Mouse (Mus musculus): ENCODE results near the gene Asgr1. TPM values are rescaled to one million over a fixed set of nuclear protein-coding genes. Genes with fewer than 3 reads are reported as not detected.
"Not testable (repeated sequence)": the region's sequence is repeated elsewhere in the genome, so short reads cannot be mapped to it uniquely, and the experiment has no call there.

The Asgr1 gene
- polyA plus RNA-seq, 1 experiment from 2014 or later: 0.75 TPM

- Histone ChIP-seq H3K4me2 (no peak overlapping the region), H3K4me3 (replicated peaks) (no peak overlapping the region), H3K9me3 (no peaks in the 10 kb centered on the region), H3K27me3 (no peaks in the 10 kb centered on the region; the same call in 1 of the 2 replicates), H3K27ac (no peak overlapping the region), H3K9ac (no peak overlapping the region), H3K4me1 (peaks cover 3% of the 10 kb centered on the region; the same call in 1 of the 2 replicates), H3K36me3 (replicated peaks) (peaks cover 12% of the 10 kb centered on the region)
- 73% methylated on average over 6 of the region's 6 CpGs for WGBS
- ATAC-seq (ENCODE audit: low FRiP score): no peak
Observed at GRCm38 (mm10) chr11:70049366-70049765, 4.5 kb upstream of the Asgr1 start.

DNA sequence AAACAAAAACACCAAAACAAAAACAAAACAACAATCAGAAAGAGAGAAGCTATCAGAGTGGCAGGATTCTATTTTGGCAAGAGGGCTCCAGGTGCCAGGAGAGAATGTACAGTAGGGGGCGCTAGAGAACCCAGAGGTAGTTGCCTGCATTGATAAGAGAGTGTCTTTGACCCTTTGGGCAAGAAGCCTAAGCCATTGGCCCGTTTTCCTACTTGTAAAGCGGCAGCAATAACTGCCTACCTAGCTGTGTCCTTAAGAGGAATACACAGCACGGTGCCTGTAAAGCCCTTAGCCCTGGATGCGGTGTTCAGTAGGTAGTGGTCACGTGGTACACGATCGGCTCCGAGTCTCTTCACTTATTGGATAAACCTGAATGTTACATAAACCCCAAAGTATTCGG is 4.1 kb upstream of the Asgr1 start:
- Histone ChIP-seq H3K9me3 (no peaks in the 10 kb centered on the region), H3K36me3 (replicated peaks) (peaks cover 7% of the 10 kb centered on the region), H3K9ac (no peak overlapping the region), H3K27ac (no peak overlapping the region), H3K4me1 (no peaks in the 10 kb centered on the region; the same call in 1 of the 2 replicates), H3K27me3 (no peaks in the 10 kb centered on the region; the same call in 1 of the 2 replicates), H3K4me3 (replicated peaks) (no peak overlapping the region), H3K4me2 (no peak overlapping the region)
- ATAC-seq (ENCODE audit: low FRiP score): no peak
- WGBS: 68% methylated on average over 10 of the region's 10 CpGs

GRCm38 (mm10) chr11:70053156-70053555 is 729 bp upstream of the Asgr1 start:
- H3K4me1 ChIP-seq: peaks cover 10% of the 10 kb centered on the region
- ATAC-seq (ENCODE audit: low FRiP score): no peak
- H3K27ac ChIP-seq: no peak overlapping the region
- H3K4me2 ChIP-seq: no peak overlapping the region
- H3K27me3 ChIP-seq: no peaks in the 10 kb centered on the region; the same call in 1 of the 2 replicates
- 78% methylated on average over 7 of the region's 7 CpGs for WGBS
- no peaks in the 10 kb centered on the region for H3K9me3 ChIP-seq
- no peaks in the 10 kb centered on the region for H3K36me3 ChIP-seq (replicated peaks)
- no peak overlapping the region for H3K9ac ChIP-seq
- no peak overlapping the region for H3K4me3 ChIP-seq (replicated peaks)

- Histone ChIP-seq H3K4me3 (replicated peaks) (no peak overlapping the region), H3K4me2 (peak overlapping the region; percentile 29), H3K27me3 (no peaks in the 10 kb centered on the region), H3K4me1 (peaks cover 10% of the 10 kb centered on the region), H3K9ac (no peak overlapping the region), H3K9me3 (no peaks in the 10 kb centered on the region), H3K27ac (no peak overlapping the region), H3K36me3 (replicated peaks) (no peaks in the 10 kb centered on the region)
- WGBS: 29% methylated on average over 17 of the region's 18 CpGs
- no peak; the same call in 1 of the 2 replicates for ATAC-seq (ENCODE audit: low FRiP score)
Observed at GRCm38 (mm10) chr11:70055618-70056214, 1.8 kb downstream of the Asgr1 start.

GRCm38 (mm10) chr11:70057805-70058204 is 3.9 kb downstream of the Asgr1 start:
- no peak overlapping the region for H3K27ac ChIP-seq
- H3K9me3 ChIP-seq: no peaks in the 10 kb centered on the region
- 85% methylated on average over 9 of the region's 9 CpGs for WGBS
- no peak for ATAC-seq (ENCODE audit: low FRiP score)
- H3K36me3 ChIP-seq (replicated peaks): no peaks in the 10 kb centered on the region
- H3K4me2 ChIP-seq: no peak overlapping the region
- H3K27me3 ChIP-seq: no peaks in the 10 kb centered on the region
- no peak overlapping the region for H3K9ac ChIP-seq
- peaks cover 10% of the 10 kb centered on the region for H3K4me1 ChIP-seq
- no peak overlapping the region for H3K4me3 ChIP-seq (replicated peaks)

GRCm38 (mm10) chr11:70059930-70060329 is 6.0 kb downstream of the Asgr1 start:
- H3K4me3 ChIP-seq (replicated peaks): no peak overlapping the region
- H3K27ac ChIP-seq: no peak overlapping the region
- peaks cover 10% of the 10 kb centered on the region for H3K4me1 ChIP-seq
- no peak for ATAC-seq (ENCODE audit: low FRiP score)
- no peaks in the 10 kb centered on the region for H3K27me3 ChIP-seq
- no peak overlapping the region for H3K9ac ChIP-seq
- H3K4me2 ChIP-seq: no peak overlapping the region
- 68% methylated on average over 6 of the region's 6 CpGs for WGBS
- H3K36me3 ChIP-seq (replicated peaks): no peaks in the 10 kb centered on the region
- H3K9me3 ChIP-seq: no peaks in the 10 kb centered on the region

- ATAC-seq (ENCODE audit: low FRiP score): no peak
- Histone ChIP-seq H3K9me3 (no peaks in the 10 kb centered on the region), H3K4me3 (replicated peaks) (no peak overlapping the region), H3K4me1 (peaks cover 4% of the 10 kb centered on the region; the same call in 1 of the 2 replicates), H3K36me3 (replicated peaks) (no peaks in the 10 kb centered on the region), H3K27ac (no peak overlapping the region), H3K4me2 (no peak overlapping the region), H3K27me3 (no peaks in the 10 kb centered on the region), H3K9ac (no peak overlapping the region)
- 70% methylated on average over 3 of the region's 3 CpGs for WGBS
Observed at GRCm38 (mm10) chr11:70063053-70063452, 9.2 kb downstream of the Asgr1 start.

DNA sequence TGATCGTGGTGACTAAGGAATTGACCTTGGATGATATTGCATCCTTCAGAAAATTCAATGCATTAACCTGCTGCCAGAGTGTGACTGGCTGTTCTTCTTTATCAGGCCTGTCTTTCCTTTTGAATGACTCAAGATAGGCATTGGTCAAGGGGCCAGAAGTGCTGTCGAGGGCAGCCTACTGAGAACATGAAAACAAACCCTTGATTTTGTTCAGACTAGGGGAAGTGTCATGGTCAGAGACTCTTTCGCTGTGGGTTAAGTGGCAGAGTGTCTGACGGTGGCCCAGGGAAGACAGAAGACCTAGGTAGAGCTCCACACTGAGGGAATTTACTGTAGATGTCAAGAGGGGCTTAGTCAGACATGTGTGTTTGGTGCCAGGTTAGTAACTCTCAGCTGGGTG is 12.8 kb downstream of the Asgr1 start:
- Histone ChIP-seq H3K27me3 (no peaks in the 10 kb centered on the region), H3K4me3 (replicated peaks) (no peak overlapping the region), H3K9me3 (no peaks in the 10 kb centered on the region), H3K4me2 (no peak overlapping the region), H3K4me1 (peaks cover 7% of the 10 kb centered on the region; the same call in 1 of the 2 replicates), H3K9ac (no peak overlapping the region), H3K36me3 (replicated peaks) (no peaks in the 10 kb centered on the region), H3K27ac (0 out of 2 replicates have a peak overlapping the region, but pooled peaks have one; percentile 25)
- 79% methylated on average over 4 of the region's 4 CpGs for WGBS
- ATAC-seq (ENCODE audit: low FRiP score): no peak

GRCm38 (mm10) chr11:70068245-70068644 is 14.4 kb downstream of the Asgr1 start:
- H3K9ac ChIP-seq: no peak overlapping the region
- no peaks in the 10 kb centered on the region for H3K36me3 ChIP-seq (replicated peaks)
- H3K27ac ChIP-seq: no peak overlapping the region
- H3K4me3 ChIP-seq (replicated peaks): no peak overlapping the region
- H3K4me1 ChIP-seq: peaks cover 7% of the 10 kb centered on the region; the same call in 1 of the 2 replicates
- ATAC-seq (ENCODE audit: low FRiP score): no peak
- no peaks in the 10 kb centered on the region for H3K9me3 ChIP-seq
- no peaks in the 10 kb centered on the region for H3K27me3 ChIP-seq
- WGBS: 34% methylated on average over 3 of the region's 3 CpGs
- no peak overlapping the region for H3K4me2 ChIP-seq

DNA sequence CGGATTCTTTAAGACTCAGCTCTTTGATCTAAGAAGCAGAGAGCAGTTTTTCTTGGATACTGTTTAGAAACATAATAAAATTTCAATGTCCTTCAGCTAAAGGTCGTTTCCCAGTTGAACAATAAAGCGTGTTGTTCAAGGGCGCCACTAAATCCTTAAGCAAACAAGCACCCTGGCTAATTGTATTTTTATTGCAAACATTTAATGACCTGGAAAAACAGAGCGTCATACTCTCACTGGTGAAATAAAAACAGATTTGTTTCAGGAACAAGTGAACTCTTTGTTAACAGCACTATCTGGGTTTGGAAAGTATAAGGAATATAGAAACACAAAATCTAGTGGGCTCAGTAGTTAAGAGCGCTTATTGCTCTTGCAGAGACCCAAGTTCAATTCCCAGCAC is 16.2 kb downstream of the Asgr1 start:
- Histone ChIP-seq H3K9me3 (no peaks in the 10 kb centered on the region), H3K4me1 (peaks cover 7% of the 10 kb centered on the region; the same call in 1 of the 2 replicates), H3K36me3 (replicated peaks) (no peaks in the 10 kb centered on the region), H3K4me2 (no peak overlapping the region), H3K4me3 (replicated peaks) (no peak overlapping the region), H3K9ac (no peak overlapping the region), H3K27ac (no peak overlapping the region), H3K27me3 (no peaks in the 10 kb centered on the region)
- 75% methylated on average over 6 of the region's 6 CpGs for WGBS
- ATAC-seq (ENCODE audit: low FRiP score): no peak

DNA sequence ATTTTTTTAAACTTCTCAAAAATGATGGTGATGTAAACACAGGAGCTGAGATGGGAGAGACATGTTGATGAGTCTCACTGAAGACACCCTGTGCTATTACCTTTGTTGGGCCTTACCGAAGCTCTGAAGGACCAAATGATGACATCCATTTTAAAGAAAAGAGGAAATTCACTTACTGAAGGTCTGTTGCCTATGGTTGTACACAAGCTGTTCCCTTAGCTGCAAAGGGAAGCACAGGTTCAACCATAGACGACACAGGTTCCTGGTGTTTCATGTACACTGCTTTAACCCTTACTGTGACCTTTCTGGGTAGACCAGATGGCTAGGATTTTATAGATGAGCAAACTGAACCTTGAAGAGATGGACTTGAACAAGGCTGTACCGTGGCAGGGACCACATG is 16.7 kb downstream of the Asgr1 start:
- not testable (repeated sequence) for ATAC-seq (ENCODE audit: low FRiP score); H3K4me2 ChIP-seq; H3K36me3 ChIP-seq (replicated peaks); H3K4me3 ChIP-seq (replicated peaks); H3K4me1 ChIP-seq; H3K9ac ChIP-seq; H3K27me3 ChIP-seq; H3K27ac ChIP-seq; H3K9me3 ChIP-seq
- 91% methylated on average over 3 of the region's 3 CpGs for WGBS

- 38% methylated on average over 17 of the region's 17 CpGs for WGBS
- no peaks in the 10 kb centered on the region for H3K36me3 ChIP-seq (replicated peaks)
- H3K27ac ChIP-seq: 0 out of 2 replicates have a peak overlapping the region, but pooled peaks have one; percentile 20
- no peak overlapping the region for H3K4me3 ChIP-seq (replicated peaks)
- H3K9me3 ChIP-seq: no peaks in the 10 kb centered on the region
- H3K4me1 ChIP-seq: no peaks in the 10 kb centered on the region
- no peak overlapping the region for H3K4me2 ChIP-seq
- ATAC-seq (ENCODE audit: low FRiP score): no peak
- H3K9ac ChIP-seq: no peak overlapping the region
- no peaks in the 10 kb centered on the region for H3K27me3 ChIP-seq
Observed at GRCm38 (mm10) chr11:70074379-70075071, 20.6 kb downstream of the Asgr1 start.

DNA sequence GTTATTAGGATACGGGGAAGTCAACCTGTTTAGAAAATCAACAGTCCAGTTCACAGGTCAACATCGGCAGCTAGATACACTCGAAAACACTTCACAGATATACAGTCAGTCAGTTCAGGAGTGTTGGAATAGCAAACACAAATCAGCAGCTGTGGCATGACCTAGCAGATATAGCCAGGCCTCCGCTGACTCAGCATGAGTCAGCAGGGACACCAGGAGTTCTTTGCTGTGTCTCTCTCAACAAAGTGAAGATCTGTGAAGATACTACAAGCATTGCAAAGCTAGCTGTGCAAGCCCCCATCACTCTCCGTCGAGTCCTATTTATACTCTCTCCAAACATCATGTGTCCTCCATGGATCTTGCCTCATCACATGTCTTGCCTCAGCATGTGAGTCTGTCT is 21.7 kb downstream of the Asgr1 start:
- WGBS: 86% methylated on average over 6 of the region's 6 CpGs
- Histone ChIP-seq H3K27ac (no peak overlapping the region), H3K4me1 (no peaks in the 10 kb centered on the region), H3K9ac (no peak overlapping the region), H3K4me2 (no peak overlapping the region), H3K27me3 (no peaks in the 10 kb centered on the region), H3K4me3 (replicated peaks) (no peak overlapping the region), H3K36me3 (replicated peaks) (no peaks in the 10 kb centered on the region), H3K9me3 (no peaks in the 10 kb centered on the region)
- no peak for ATAC-seq (ENCODE audit: low FRiP score)
